Mouse (Mus musculus): Measurements from ENCODE around the gene Taf10.
A peak's percentile ranks its signal among the peaks of the same experiment; 100 is the strongest.
"Not testable (repeated sequence)": the region's sequence is repeated elsewhere in the genome, so short reads cannot be mapped to it uniquely, and the experiment has no call there.

Gene Taf10

GRCm38 (mm10) chr7:105752716-105753115, 8.6 kb upstream of the Taf10 start:
- DNase-seq (ENCODE audit: low read depth), result no peak

DNA sequence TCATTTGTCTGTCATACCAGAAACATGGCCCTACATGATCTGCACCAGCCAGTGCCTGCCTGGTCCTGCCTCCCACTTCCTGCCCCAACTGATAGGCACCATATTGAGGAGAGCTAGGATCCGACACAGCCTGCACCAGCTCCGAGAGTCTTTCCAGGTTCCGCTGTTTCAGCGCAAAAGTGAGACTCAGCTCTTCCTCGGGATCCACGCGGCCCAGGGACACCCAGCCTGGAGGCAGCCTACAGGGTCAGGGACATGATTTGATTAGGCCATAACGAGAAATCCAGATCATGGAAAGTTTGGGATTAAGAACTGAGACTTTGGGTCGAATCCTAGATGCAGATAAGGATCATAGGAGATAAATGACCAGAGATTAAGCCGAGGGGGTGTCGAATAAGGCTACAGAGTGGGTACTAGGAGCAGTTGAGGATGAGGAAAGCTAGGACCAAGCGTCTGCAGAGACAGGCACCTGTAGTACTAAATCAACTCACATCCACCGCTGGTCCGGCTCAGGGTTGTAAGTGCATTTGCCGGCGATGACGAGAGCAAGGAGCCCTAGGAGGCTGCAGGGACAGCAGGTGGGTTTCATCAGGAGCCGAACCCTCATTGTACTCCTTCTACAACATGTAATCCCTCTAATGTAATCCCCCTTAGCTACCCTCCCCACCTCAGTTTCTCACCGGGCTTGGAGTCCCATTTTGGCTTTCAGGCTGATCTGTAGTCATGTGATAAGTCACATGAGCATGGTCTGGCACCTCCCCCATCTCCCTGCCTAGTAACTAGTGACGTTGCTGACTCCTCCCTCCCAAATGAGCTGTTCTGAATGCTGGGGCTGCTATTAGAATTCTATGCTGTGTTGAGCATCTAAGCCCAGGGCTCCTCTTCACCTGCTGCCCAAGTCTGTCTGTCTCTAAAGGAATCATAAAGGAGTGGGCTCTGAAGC, 7.6 kb upstream of the Taf10 start, which contains the start of gene Tpp1:
Gene Tpp1, minus strand, starts transcription at position 745 of the 943 bp plus-strand sequence.
- DNase-seq (ENCODE audit: low read depth), result peak; percentile 97

DNA sequence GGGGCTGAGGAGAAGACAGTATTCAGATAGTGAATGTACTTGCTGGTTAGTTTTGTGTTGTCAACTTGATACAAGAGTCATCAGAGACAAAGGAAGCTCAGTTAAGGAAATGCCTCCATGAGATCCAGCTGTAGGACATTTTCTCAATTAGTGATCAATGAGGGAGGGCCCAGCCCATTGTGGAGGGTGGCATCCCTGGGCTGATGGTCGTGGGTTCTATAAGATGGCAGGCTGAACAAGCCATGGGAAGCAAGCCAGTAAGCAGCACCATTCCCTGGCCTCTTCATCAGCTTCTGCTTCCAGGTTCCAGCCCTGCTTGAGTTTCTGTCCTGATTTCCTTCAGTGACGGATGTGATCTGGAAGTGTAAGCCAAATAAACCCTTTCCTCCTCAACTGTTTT, 3.6 kb upstream of the Taf10 start:
- DNase-seq (ENCODE audit: low read depth), result no peak

GRCm38 (mm10) chr7:105743246-105743925, 775 bp downstream of the Taf10 start:
- not testable (repeated sequence) for DNase-seq (ENCODE audit: low read depth)

DNA sequence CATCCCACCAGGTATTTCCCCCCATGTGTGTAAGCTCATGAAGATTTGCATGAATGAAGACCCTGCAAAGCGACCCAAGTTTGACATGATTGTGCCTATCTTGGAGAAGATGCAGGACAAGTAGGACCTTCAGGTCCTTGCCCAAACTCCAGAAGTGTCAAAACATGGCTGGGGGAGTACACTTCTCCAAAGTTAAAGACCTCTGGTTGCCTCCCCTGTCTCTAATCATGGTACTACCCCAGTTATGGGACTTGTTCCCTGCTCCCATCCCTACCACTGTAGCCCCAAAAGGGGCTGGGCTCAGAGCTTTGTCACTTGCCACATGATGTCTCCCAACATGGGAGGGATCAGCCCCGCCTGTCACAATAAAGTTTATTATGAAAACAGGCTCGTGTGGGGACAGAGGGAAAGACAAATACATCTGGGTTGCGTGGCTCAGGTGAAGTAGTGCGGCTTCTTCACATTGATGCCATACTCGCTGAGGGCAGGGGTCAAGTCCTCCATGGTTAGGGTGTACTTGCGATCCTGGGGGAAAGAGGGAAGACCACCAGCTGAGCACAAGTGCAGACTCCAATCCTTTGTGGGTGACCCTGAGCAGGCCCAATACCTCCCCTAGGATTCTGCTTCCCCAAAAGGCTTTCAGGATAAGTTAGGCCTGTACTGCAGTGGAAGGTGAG, 1.5 kb downstream of the Taf10 start:
- DNase-seq (ENCODE audit: low read depth), result not testable (repeated sequence)

DNA sequence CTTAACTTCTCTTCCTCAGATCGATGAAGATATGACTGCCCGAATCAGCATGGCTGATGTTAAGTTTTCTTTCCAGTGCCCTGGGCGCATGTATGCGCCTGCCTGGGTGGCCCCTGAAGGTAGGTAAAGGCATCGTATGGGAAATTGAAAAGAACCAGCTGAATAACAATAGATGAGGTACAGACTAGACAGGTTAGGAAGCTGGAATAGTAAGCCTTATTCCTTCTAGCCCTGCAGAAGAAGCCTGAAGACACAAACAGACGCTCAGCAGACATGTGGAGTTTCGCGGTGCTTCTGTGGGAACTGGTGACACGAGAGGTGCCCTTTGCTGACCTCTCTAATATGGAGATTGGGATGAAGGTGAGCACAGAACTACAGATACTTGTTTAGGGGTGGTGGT, 2.2 kb downstream of the Taf10 start:
- no peak for DNase-seq (ENCODE audit: low read depth)

DNA sequence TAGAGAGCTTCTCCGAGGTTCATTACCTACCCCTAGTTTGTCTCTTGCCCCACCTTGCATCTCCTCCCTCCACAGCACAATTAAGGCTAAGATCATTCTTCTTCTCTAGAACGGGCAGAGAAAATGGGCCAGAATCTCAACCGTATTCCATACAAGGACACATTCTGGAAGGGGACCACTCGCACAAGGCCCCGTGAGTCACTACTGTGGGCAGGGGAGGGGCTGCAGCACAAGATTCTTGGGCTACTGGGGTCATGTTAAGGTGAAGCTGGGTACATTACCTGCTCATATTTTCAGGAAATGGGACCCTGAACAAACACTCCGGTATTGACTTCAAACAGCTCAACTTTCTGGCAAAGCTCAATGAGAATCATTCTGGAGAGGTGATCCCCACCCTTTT, 3.3 kb downstream of the Taf10 start:
- DNase-seq (ENCODE audit: low read depth), result no peak

DNA sequence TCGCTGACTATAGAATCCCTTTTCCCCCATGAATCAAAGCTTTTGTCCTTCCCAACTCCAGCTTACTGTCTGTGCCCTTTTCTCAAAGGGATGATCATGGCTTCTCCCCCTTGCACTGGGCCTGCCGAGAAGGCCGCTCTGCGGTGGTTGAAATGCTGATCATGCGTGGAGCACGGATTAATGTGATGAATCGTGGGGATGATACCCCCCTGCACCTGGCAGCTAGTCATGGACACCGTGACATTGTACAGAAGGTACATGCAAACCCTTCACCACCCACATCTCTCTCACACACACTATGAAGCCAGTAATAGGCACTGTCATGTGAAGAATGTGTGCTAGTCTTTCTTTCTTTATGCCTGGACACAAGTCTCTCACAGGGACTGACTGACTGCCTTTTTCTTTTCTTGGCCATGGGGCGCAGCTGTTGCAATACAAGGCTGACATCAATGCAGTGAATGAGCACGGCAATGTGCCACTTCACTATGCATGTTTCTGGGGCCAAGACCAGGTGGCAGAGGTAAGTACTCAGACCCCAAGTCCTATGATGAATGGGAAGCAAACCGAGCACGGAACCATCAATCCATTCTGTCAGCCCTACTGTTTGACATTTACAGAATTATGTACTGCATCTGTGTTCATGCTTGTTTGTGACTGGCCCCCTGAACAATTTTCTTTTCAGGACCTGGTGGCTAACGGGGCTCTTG, 3.9 kb downstream of the Taf10 start:
- no peak for DNase-seq (ENCODE audit: low read depth)

- DNase-seq (ENCODE audit: low read depth), result no peak
Measured at GRCm38 (mm10) chr7:105738948-105739347, 5.2 kb downstream of the Taf10 start.

- DNase-seq (ENCODE audit: low read depth), result no peak
Measured at GRCm38 (mm10) chr7:105738286-105738685, 5.9 kb downstream of the Taf10 start.

DNA sequence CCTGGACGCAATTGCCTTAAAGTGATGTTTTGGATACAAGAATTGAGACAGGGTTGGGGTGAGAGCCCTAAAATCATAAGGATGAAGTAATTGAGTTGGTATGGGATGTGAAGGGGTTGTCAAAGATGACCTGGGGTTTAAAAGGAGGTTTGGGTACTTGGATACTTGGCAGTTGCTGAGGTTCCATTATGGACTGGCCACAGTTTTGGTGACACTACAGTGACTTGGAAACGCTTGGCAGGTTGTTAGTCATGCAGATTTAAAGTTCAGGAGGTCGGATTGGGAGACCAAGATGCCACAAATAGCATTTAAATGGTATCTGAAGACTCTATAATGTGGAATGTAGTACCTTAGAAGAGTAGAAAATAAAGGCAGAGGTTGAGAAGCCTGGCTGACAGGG, 6.5 kb downstream of the Taf10 start:
- DNase-seq (ENCODE audit: low read depth), result no peak

- DNase-seq (ENCODE audit: low read depth), result peak; percentile 57
Measured at GRCm38 (mm10) chr7:105736911-105737521, 7.1 kb downstream of the Taf10 start, which contains the start of gene Rrp8. Gene Rrp8 (minus strand): TSS chr7:105737385.

DNA sequence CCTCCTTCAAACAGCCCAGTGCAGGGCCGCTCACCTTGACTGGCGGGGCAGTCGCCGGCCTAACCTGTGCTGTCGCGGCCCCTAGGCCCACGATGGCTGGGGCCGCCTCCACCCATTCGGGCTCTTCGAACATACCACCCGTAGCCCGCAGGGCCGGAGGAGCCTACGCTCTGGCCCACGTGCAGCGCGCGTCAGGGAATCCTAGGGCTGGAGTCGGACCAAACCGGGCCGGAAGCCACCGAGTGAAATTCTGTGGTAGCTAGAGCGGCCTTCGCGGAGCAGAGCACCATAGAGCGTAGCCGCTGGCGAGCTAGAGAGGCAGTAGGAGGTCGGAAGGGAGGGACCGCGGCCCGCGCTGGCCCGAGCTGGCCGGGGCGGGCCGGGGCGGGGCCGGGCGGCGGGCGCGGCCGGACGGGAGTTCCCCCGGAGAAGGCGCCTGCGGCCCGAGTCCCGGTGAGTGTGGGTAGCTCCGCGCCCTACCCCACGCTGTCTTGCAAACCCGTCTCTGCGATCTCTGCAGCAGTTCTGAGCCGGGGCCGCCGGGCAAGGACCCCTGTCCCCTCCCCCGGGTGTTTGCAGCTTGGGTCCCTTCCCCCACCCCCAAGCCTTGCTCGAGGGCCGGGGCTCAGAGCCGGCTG, 7.8 kb downstream of the Taf10 start, which contains the start of gene Ilk:
Gene Ilk, plus strand, starts transcription at position 329 of the 638 bp plus-strand sequence.
- DNase-seq (ENCODE audit: low read depth), result peak; percentile 87

GRCm38 (mm10) chr7:105735464-105735863, 8.7 kb downstream of the Taf10 start:
- DNase-seq (ENCODE audit: low read depth), result not testable (repeated sequence)

DNA sequence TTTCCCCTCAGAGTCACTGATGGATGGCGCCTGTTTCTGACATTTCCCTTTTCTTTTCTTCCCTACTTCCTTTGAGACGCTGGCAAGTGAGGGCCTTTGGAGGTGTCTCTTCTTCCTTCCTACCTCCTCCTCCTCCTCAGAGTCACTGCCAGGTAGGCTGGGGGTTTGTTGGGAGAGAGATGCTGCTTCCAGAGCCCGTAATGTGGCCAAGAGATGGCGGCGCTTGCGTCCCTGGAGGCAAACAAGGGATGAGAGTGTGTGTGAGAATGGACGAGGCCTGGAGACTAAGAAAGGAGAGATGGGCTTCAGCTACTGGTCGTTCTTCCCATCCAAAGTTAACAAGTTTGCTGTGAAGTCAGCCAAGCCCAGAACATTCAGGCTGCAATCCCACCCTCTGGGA, 9.3 kb downstream of the Taf10 start:
- DNase-seq (ENCODE audit: low read depth), result no peak

GRCm38 (mm10) chr7:105733836-105734235, 10.3 kb downstream of the Taf10 start:
- DNase-seq (ENCODE audit: low read depth), result no peak

DNA sequence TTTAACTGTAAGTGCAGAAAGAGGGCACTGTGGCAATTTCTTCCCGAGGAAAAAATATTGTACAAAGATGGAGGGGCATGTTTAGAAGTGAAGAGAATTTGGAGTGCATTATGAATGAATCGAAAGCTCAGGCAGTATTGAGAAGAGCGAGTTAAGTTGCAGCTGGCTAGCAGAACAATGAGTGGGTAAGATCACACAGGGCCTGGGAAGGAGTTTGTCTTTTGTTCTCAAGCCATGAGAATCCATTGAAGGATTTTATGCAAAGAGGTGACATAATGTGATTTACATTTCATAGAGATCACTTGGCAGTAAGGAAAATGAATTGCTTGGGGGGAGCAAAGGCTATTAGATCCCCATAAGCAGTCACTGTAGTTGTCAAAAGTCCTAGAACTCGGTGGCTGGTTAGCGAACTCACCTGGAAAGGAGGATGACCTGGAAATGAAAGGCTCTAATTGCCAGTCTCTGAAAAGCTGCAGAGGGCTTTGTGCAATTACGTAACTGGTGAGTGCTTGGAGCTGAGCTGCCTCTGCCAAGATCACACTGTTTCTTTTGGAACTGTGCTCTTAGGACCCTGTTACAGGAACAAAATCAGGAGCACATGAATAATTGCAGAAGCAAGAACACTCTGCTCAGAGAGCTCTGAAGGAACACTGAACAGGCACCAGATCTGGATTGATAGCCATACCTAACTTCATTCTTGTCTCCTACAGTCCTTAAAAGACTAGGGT, 15.3 kb downstream of the Taf10 start:
- DNase-seq (ENCODE audit: low read depth), result no peak

GRCm38 (mm10) chr7:105726980-105727325, 17.2 kb downstream of the Taf10 start:
- no peak for DNase-seq (ENCODE audit: low read depth)

GRCm38 (mm10) chr7:105726144-105726979, 17.8 kb downstream of the Taf10 start:
- DNase-seq (ENCODE audit: low read depth), result peak; percentile 78

Data from naive thymus-derived CD4-positive, alpha-beta T cell, adult 2 months (primary cell).